Mouse (Mus musculus): ENCODE results near the gene Gars.

The Gars gene

GRCm38 (mm10) chr6:55093431-55094146, 55.8 kb downstream of the Gars start:
- DNase-seq (ENCODE audit: low spot score) = no peak

DNA sequence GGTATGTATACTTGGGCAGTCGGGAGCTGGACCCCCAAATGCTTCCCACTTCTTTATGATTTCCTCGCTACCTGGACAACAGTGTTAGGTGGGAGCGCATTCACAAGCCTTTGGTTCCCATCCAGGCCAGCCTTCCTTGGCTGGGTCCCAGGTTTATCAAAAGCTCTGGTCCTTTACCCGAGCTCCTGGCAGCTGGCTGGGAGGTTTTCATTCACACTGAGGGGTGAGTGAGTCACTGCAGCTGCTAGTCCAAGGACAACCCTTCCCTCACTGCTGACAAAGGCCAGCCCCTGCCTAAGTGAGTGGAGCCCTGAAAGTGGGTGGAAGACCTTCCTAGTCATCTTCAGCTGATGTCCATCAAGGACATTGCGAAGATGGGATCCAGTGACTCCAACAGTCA, 60.2 kb downstream of the Gars start:
- DNase-seq (ENCODE audit: low spot score) = no peak

- DNase-seq (ENCODE audit: low spot score) = no peak
Measured at GRCm38 (mm10) chr6:55098603-55099002, 60.8 kb downstream of the Gars start.

DNA sequence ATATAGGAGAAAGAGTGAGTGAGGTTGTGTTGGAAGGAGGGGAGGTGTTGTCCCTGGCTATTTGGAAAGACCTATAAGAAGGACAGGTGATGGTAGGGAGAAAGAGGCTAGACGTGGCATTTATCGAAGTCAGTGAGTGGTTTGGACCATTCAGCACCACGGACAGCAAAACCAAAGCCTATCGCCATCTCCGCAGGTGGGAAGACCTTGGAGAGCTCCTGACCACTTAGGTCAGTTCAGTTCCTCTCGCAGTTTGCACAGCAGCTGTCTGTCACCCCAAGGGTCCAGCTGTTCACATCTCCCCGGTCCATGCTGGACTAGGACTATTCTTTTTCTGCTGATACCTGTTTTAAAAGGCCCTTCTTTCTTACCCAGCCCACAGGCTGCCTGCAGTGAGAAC, 70.6 kb downstream of the Gars start:
- DNase-seq (ENCODE audit: low spot score) = no peak

GRCm38 (mm10) chr6:55117325-55118109, 79.7 kb downstream of the Gars start:
- DNase-seq (ENCODE audit: low spot score) = no peak

- DNase-seq (ENCODE audit: low spot score) = no peak
Measured at GRCm38 (mm10) chr6:55123056-55123455, 85.2 kb downstream of the Gars start.

DNA sequence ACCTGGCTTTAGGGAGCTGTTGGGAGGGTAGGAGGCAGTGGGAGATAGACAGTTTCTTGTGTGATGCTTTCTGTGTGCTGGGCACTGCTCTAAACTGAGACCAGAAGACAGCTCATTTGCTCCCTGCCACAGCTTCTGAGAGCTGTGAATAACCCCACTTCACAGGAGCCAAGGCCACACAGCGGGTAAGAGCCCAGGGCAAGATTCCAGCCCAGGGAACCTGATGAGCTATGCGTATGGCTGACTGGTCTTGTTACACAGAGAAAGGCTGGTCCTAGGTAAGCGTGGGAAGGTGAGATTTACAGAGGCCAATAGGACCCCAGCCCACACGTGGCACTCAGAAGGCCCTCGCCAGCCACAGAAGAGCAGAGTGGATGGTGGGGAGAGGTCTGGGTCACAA, 88.8 kb downstream of the Gars start:
- no peak for DNase-seq (ENCODE audit: low spot score)

DNA sequence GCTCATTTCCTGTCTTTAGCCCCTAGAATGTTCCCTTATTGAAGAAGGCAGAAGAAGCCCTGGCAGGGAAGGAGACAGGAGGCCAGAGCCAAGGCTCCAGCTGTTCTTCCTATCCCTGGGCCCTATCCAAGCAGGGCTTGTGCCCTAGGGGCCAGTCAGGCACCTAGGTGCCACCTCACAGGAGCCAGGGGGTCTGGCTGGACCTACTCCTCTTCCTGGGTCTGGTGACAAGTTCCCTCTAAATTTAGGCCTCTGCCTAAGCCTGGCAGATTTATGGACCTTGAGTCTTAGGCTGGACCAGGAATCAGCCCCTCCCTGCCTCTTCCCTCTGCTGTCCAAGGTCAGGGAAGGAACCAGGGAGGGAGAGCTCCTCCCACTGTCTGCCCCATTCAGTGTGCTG, 90.6 kb downstream of the Gars start:
- DNase-seq (ENCODE audit: low spot score) = no peak

Data from spleen, adult 12 weeks (tissue).